Mouse (Mus musculus): Measurements from ENCODE around the gene Slc34a3. TPM values are rescaled to one million over a fixed set of nuclear protein-coding genes. Genes with fewer than 3 reads are reported as not detected.

The Slc34a3 gene
- polyA plus RNA-seq, 1 experiment from 2014 or later = not detected

DNA sequence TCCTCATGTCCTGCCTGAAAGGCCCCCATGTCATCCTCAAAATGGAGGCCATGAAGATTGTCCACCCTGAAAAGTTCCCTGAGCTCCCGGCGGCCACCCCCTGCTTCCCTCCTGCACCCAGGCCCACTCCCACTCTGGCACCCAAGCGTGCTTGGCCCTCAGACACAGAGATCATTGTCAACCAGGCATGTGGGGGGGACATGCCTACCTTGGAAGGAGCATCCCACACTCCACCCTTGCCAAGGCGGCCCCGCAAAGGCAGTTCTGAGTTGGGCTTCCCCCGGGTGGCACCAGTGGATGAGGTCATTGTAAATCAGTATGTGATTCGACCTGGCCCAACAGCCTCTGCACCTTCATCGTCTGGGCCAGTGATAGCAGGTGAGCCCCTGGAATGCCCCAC is 9.2 kb upstream of the Slc34a3 start:
- H3K27me3 ChIP-seq = peaks cover 10% of the 10 kb centered on the region; the same call in 1 of the 2 replicates
- H3K4me3 ChIP-seq = peak overlapping the region; percentile 70
- ATAC-seq (ENCODE audit: low FRiP score) = no peak
- H3K9ac ChIP-seq = peak overlapping the region; percentile 90
- peaks cover 42% of the 10 kb centered on the region for H3K4me1 ChIP-seq (replicated peaks)
- H3K9me3 ChIP-seq = no peaks in the 10 kb centered on the region
- 81% methylated on average over 8 of the region's 8 CpGs for WGBS
- peaks cover 38% of the 10 kb centered on the region for H3K36me3 ChIP-seq
- H3K27ac ChIP-seq = no peak overlapping the region
- peak overlapping the region; percentile 89 for H3K4me2 ChIP-seq

DNA sequence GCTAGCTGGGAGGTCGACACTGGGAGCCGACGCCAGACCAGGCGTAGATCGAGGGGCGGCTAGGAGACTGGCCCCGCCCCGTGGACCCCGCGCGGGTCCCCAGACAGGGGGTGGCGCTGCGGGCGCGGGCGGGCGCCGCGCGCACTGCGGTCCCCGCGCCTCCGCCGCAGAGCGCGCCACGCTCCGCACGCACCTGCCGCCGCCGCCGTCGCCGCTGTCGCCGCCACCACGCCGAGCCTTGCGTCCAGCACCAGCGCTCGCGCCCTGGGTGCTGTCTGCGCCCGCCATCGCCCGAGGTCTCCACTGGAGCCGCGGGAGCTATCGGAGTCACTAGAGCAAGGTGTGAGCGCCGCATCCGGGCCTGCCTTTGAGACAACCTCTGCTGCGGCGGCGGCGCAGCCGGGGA is 7.9 kb upstream of the Slc34a3 start, which contains the start of the genes Rnf208 and Cysrt1:
Gene Rnf208 (plus strand): TSS at position 155 of the 406 bp plus-strand sequence.
Gene Cysrt1 (minus strand): TSS at position 352 of the 406 bp plus-strand sequence.
- Histone ChIP-seq H3K9ac (peak within 1 kb of the TSS; percentile 90), H3K36me3 (peaks cover 26% of the 10 kb centered on the region), H3K4me2 (peak within 1 kb of the TSS; percentile 89), H3K9me3 (no peaks in the 10 kb centered on the region), H3K27ac (peak within 1 kb of the TSS; percentile 78), H3K4me3 (peak within 1 kb of the TSS; percentile 70), H3K27me3 (peaks cover 22% of the 10 kb centered on the region), H3K4me1 (replicated peaks) (peaks cover 42% of the 10 kb centered on the region)
- ATAC-seq (ENCODE audit: low FRiP score) = peak; percentile 52
- 0% methylated on average over 45 of the region's 59 CpGs for WGBS

- peak overlapping the region; percentile 89 for H3K4me2 ChIP-seq
- ATAC-seq (ENCODE audit: low FRiP score) = peak; percentile 40
- H3K4me1 ChIP-seq (replicated peaks) = peaks cover 42% of the 10 kb centered on the region
- H3K9me3 ChIP-seq = no peaks in the 10 kb centered on the region
- peak overlapping the region; percentile 70 for H3K4me3 ChIP-seq
- H3K27me3 ChIP-seq = peaks cover 28% of the 10 kb centered on the region
- WGBS = 18% methylated on average over 6 of the region's 6 CpGs
- peak overlapping the region; percentile 90 for H3K9ac ChIP-seq
- H3K36me3 ChIP-seq = peaks cover 19% of the 10 kb centered on the region
- H3K27ac ChIP-seq = peak overlapping the region; percentile 78
Observed at GRCm38 (mm10) chr2:25241438-25241775, 7.2 kb upstream of the Slc34a3 start.

GRCm38 (mm10) chr2:25240723-25241437 is 6.7 kb upstream of the Slc34a3 start:
- Histone ChIP-seq H3K9ac (peak overlapping the region; percentile 90), H3K9me3 (no peaks in the 10 kb centered on the region), H3K4me3 (peak overlapping the region; percentile 70), H3K4me1 (replicated peaks) (peaks cover 42% of the 10 kb centered on the region), H3K27me3 (peaks cover 33% of the 10 kb centered on the region), H3K4me2 (peak overlapping the region; percentile 89), H3K27ac (peak overlapping the region; percentile 78), H3K36me3 (peaks cover 14% of the 10 kb centered on the region)
- 1% methylated on average over 29 of the region's 29 CpGs for WGBS
- peak; percentile 60 for ATAC-seq (ENCODE audit: low FRiP score)

DNA sequence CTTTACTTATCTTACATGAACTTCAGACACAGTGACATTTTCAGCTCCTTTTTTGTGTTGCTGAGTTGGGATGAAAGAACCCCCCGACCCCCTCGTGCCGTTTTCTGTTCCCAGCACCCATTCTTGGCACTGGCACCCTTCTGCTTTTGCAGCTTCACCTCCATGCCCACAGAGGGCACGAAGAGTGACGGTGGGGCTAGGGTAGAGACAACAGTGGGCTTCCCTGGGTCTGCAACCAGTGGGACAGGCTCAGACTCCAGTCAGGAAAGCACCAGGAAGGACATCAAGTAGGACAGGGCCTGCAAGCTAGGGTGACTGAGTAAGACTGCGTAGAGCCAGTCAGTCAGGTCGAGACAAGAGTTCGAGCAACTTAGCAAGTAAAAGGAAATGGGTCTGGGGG is 6.1 kb upstream of the Slc34a3 start:
- peak; percentile 14 for ATAC-seq (ENCODE audit: low FRiP score)

DNA sequence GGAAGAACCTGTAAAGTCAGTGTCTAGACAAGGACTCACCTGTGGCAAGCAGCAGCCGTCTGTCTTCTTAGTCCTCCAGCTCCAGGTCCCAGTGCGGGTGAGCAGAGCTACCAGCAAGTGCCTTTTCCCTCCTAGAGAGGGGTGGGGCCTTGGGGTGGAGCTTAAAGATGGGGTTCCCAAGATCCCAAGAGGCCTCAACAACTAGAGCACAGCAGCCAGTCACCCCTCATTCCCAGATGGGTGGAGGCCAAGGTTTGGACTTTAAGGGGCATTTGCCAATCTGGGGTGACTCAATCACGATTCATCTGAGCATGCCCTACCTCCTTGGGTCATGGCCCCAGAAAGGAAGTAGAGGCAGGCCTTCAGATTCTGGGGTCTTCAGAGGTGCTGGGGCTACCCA is 5.6 kb upstream of the Slc34a3 start:
- Histone ChIP-seq H3K9ac (no peak overlapping the region), H3K4me1 (replicated peaks) (peaks cover 42% of the 10 kb centered on the region), H3K27ac (no peak overlapping the region), H3K4me3 (no peak overlapping the region), H3K27me3 (peaks cover 43% of the 10 kb centered on the region), H3K4me2 (no peak overlapping the region), H3K9me3 (no peaks in the 10 kb centered on the region), H3K36me3 (peaks cover 7% of the 10 kb centered on the region; the same call in 1 of the 2 replicates)
- ATAC-seq (ENCODE audit: low FRiP score) = no peak
- 89% methylated on average over 3 of the region's 3 CpGs for WGBS

More for the DNA sequence above, 6.1 kb upstream of the Slc34a3 start:
- H3K9ac ChIP-seq = peak overlapping the region; percentile 90
- H3K9me3 ChIP-seq = no peaks in the 10 kb centered on the region
- peak overlapping the region; percentile 70 for H3K4me3 ChIP-seq
- H3K4me2 ChIP-seq = peak overlapping the region; percentile 89
- H3K4me1 ChIP-seq (replicated peaks) = peaks cover 42% of the 10 kb centered on the region
- peaks cover 37% of the 10 kb centered on the region for H3K27me3 ChIP-seq
- peaks cover 9% of the 10 kb centered on the region for H3K36me3 ChIP-seq
- peak overlapping the region; percentile 68 for H3K27ac ChIP-seq
- WGBS = 53% methylated on average over 8 of the region's 8 CpGs

DNA sequence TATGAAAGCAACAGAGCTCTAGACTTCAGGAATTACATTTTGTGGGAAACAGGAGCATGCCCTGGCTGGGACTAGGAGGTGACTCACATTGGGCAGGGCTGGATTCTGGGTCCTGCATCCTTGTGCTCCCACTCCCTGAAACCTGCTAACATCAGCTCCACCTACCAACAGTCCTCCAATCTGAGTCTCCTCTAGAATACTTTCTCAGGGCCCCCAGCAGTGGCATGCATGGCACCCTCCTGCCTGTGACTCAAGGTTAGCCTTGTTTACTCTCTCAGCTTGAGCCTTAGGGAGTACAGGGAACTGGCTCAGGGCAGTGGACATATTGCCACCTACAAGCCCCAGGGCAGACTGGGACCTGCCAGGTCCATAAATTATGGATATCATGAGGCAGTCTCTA is 3.9 kb upstream of the Slc34a3 start:
- Histone ChIP-seq H3K27ac (no peak overlapping the region), H3K4me1 (replicated peaks) (peaks cover 29% of the 10 kb centered on the region), H3K9me3 (no peaks in the 10 kb centered on the region), H3K36me3 (no peaks in the 10 kb centered on the region), H3K4me2 (no peak overlapping the region), H3K27me3 (peaks cover 52% of the 10 kb centered on the region), H3K4me3 (no peak overlapping the region), H3K9ac (no peak overlapping the region)
- no peak for ATAC-seq (ENCODE audit: low FRiP score)

DNA sequence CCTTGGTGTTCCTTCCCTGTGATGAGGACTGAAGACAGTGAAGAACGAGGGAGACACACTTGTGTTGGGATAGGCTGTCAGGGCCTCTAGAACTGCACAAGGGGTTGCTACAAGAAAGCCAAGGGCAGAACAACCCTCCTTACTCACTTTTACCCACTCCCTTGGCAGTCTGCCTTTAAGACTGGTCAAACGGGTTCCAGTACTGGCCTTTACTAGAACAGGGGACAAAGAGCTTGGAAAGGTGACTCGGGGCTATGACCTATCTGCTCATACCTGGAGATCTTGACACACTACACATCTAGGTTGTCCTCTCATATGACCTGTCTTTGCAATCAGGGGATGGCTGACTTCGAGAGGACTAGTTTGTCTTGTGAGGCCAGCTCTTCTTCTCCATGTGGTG is 3.4 kb upstream of the Slc34a3 start:
- 74% methylated on average over 4 of the region's 4 CpGs for WGBS
- peaks cover 23% of the 10 kb centered on the region for H3K4me1 ChIP-seq (replicated peaks)
- H3K9ac ChIP-seq = no peak overlapping the region

GRCm38 (mm10) chr2:25236614-25237013 is 2.5 kb upstream of the Slc34a3 start, which contains the start of gene Rnf224:
Gene Rnf224, minus strand, starts transcription at chr2:25236787.
- WGBS = 43% methylated on average over 8 of the region's 8 CpGs
- no peak within 1 kb of the TSS for H3K27ac ChIP-seq
- no peaks in the 10 kb centered on the region for H3K36me3 ChIP-seq
- ATAC-seq (ENCODE audit: low FRiP score) = no peak
- H3K9ac ChIP-seq = no peak within 1 kb of the TSS
- peaks cover 14% of the 10 kb centered on the region for H3K4me1 ChIP-seq (replicated peaks)
- no peaks in the 10 kb centered on the region for H3K9me3 ChIP-seq
- H3K27me3 ChIP-seq = peaks cover 52% of the 10 kb centered on the region
- no peak within 1 kb of the TSS for H3K4me2 ChIP-seq
- H3K4me3 ChIP-seq = no peak within 1 kb of the TSS

More for the DNA sequence above, 3.4 kb upstream of the Slc34a3 start:
- peaks cover 49% of the 10 kb centered on the region for H3K27me3 ChIP-seq
- no peak overlapping the region for H3K27ac ChIP-seq
- ATAC-seq (ENCODE audit: low FRiP score) = no peak
- no peak overlapping the region for H3K4me2 ChIP-seq
- no peak overlapping the region for H3K4me3 ChIP-seq
- H3K9me3 ChIP-seq = no peaks in the 10 kb centered on the region
- H3K36me3 ChIP-seq = no peaks in the 10 kb centered on the region

DNA sequence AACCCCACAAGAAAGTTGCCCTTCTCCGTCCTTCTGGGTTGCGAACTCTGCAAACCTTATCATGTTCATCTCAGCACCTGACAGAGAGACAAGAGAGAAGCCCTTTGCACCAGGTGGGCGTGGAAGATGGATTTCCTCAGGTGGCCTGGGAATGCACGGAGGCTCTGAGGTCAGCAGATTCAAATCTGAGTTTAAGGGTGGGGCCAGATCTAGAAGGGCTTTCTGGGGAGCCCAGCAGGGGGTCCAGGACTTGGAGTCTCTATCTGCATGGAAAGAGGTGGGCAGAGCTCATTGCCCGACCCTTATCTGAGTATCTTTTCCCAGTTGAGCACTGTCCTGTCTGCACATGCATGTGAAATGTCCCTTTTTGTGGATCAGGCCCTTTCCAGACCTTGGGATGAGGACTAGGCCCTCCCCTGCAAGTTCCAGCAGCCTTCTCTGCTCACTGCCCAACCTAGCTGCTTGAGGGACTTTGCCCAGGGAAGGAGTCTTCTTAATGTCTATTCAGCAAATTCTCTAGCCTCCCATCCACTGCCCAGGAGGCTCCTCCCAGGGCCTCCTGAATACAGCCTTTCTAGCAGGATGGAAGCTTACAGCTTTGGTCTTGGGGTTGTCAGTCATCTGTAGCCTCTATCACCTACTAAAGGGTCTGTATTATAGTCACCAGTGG is 522 bp upstream of the Slc34a3 start:
- Histone ChIP-seq H3K27ac (no peak overlapping the region), H3K4me3 (no peak overlapping the region), H3K4me1 (replicated peaks) (no peaks in the 10 kb centered on the region), H3K9me3 (no peaks in the 10 kb centered on the region), H3K36me3 (no peaks in the 10 kb centered on the region), H3K27me3 (peaks cover 64% of the 10 kb centered on the region), H3K4me2 (no peak overlapping the region), H3K9ac (no peak overlapping the region)
- no peak for ATAC-seq (ENCODE audit: low FRiP score)
- WGBS = 78% methylated on average over 5 of the region's 5 CpGs

DNA sequence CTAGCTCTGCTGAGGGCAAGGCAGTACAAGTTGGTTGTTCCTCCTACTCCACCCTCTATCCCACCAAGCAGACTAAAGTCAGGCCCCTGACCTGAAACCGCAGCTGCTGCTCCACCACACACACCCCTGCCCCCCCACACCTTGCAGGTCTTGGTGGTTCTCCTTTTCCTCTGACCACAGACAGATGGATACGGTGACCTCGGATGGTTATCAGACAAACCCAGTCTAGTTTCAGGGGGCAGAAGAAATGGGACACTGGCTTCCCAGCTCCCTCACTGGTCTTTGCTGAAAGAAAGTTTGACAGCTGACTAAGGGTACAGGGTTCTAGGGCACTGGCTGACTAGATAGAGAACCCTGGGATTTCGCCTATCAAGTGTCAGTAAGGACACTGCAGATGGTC is 743 bp downstream of the Slc34a3 start:
- no peaks in the 10 kb centered on the region for H3K9me3 ChIP-seq
- H3K4me2 ChIP-seq = no peak overlapping the region
- peaks cover 59% of the 10 kb centered on the region for H3K27me3 ChIP-seq
- whole genome bisulfite sequencing = 79% methylated on average over 4 of the region's 4 CpGs
- peaks cover 7% of the 10 kb centered on the region for H3K4me1 ChIP-seq (replicated peaks)
- H3K9ac ChIP-seq = no peak overlapping the region
- no peak for ATAC-seq (ENCODE audit: low FRiP score)
- H3K27ac ChIP-seq = no peak overlapping the region
- H3K4me3 ChIP-seq = no peak overlapping the region
- H3K36me3 ChIP-seq = no peaks in the 10 kb centered on the region

DNA sequence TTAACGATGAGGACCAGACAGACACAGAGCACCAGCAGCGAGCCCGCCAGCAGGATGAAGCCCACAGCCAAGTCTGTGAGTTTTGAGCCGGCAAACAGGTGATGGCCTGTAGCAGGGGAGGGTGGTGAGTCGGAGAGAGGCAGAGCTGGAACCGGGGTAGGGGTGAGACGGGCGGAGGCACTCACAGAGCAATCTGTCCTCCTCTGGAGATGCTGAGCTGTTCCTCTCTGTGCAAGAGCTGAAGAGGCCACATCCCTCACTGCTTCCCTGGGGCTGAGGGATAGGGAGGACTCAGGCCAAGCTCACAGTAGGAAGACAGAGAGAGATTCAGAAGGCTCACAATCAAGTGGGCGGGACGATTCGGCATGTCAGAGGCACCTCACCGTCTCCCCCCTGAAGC is 3.1 kb downstream of the Slc34a3 start:
- no peak overlapping the region for H3K27ac ChIP-seq
- WGBS = 57% methylated on average over 12 of the region's 12 CpGs
- H3K36me3 ChIP-seq = no peaks in the 10 kb centered on the region
- no peak overlapping the region for H3K4me2 ChIP-seq
- peaks cover 37% of the 10 kb centered on the region for H3K27me3 ChIP-seq
- no peak for ATAC-seq (ENCODE audit: low FRiP score)
- H3K9ac ChIP-seq = no peak overlapping the region
- no peak overlapping the region for H3K4me3 ChIP-seq
- no peaks in the 10 kb centered on the region for H3K9me3 ChIP-seq
- peaks cover 8% of the 10 kb centered on the region for H3K4me1 ChIP-seq (replicated peaks)
